Mouse (Mus musculus) granulocyte monocyte progenitor cell, adult 5-6 weeks (primary cell): ENCODE data around the gene Zfp618. TPM values are rescaled to one million over a fixed set of nuclear protein-coding genes. Genes with fewer than 3 reads are reported as not detected.
A peak's percentile ranks its signal among the peaks of the same experiment; 100 is the strongest.

ENCODE experiments used
- ATAC-seq: replicated peaks from 2 replicates; pipeline ENCODE4 v1.8.0; 2016; ENCODE audit warnings: mild to moderate bottlenecking, moderate TSS enrichment, inconsistent platforms; ENCODE audit not compliant: poor library complexity, severe bottlenecking
- total RNA-seq, 2 experiments: library from RNA; stranded (forward) in 1 of 2; stranded (reverse) in 1 of 2; fragments of 200-712, 200-1000 nt in 1 of 2; fragments of >200 nt in 1 of 2; fragmentation: Nextera tagmentation in 1 of 2; gene quantifications; 2 replicates each; pipeline ENCODE4 v1.2.3; 2014 to 2017

Gene Zfp618
- 0.34 and 0.38 TPM in 2 replicates for total RNA-seq (2014; fragmentation: Nextera tagmentation)
- total RNA-seq (2017), result 0.26 TPM in 1 of 2 replicates, not detected in the other

DNA sequence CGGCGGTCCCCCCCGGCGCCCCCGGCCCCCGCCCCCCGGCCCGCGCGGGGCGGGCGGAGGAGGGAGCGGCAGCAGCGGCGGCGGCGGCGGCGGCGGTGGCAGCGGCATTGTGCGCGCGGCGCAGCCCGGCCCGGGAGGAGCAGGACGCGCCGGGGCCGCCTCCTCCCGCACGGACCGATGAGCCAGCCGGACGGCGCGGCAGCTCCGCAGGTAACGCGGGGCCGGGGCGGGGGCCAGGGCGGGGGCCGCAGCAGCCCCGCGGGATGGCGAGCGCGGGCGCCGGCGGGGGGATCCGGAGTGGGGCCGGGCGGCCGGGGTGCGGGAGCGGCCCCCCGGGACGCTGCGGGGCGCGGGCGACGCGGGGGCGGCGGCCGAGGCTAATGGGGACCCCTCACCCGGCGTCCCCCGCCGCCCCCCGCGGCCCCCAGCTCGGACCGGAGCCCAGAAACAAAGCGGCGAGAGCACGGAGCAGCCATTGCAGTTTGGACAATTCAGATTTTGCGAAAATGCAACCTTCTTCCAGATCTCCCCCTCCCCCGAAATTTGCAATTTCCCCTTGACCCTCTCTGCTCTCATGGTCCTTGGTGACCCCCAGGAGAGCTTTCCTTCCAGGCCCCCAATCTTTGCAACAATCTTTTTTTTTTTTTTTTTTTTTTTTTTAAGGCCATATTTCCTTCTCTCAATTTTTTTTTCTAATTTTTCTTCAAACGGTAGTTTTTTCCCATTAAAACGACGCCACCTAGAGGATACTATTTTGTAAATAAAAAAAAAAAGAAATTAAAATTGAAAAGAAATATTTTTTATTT lies at the start of gene Zfp618:
Gene Zfp618, plus strand, starts transcription at position 77 of the 806 bp plus-strand sequence.
- ATAC-seq, result peak; percentile 32; the same call in 1 of the 2 replicates

DNA sequence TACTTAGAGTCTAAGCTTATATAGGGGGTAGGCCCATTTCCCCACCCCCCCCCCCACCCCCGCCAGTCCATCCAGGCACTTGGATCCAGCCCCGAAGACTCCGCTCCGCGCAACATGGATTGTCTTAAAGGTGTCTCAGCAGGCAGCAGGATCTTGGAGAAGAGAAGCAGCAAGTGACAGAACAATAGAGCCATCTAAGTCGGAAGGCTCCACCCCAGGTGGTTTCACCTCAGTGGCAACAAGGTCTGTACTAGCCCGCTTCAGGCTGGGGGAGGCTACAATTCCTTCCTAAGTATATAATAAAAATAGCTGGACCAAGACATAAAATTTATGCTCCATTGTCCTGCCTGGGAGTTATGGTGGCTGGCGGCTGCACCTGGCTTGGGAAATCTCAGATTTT lies 48.3 kb upstream of the Zfp618 start:
- no peak for ATAC-seq

DNA sequence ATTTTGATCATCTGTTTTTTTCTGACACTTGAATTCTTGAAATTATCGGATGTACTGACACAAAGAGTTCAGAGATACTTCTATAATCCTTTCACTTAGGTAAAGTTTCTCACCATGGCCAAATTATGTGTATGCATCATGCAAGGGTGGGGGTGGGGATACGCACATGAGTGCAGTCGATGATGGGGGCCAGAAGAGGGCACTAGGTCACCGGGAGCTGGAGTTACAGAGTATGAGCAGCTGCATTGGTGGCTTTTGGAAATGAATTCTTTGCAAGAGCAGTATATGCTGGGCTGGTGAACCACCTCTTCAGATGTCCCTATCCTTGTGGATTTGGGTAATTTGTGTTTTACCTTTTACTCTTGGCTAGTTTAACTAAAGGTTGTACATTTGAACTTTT lies 31.6 kb upstream of the Zfp618 start:
- no peak for ATAC-seq

DNA sequence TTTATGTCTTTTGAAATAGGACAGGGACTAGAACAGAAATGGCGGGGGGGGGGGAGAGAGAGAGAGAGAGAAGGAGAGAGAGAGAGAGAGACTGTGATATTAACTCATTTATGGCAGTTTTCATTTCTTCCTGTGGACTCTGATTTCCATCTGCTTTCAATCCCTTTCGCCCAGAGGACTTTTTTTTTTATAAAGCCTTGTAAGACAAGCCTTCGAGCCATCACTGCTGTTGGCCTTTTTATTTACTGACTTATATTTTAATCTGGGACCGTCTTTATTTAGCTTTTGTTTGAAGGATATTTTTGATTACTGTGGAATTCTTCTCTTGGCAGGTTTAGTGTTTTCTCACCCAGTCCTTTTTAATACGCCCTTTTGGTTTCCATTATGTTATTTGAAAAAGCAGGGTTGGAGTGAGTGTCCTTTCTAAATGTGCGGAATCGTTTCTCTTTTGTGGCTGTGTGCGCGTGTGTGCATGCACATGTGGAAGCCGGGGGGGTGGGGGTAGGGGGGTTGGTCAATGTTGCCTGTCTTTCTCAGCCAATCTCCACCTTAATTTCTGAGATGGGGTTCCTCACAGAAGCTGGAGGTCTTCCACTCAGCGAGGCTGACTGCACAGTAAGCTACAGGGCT lies 29.7 kb upstream of the Zfp618 start:
- no peak for ATAC-seq

DNA sequence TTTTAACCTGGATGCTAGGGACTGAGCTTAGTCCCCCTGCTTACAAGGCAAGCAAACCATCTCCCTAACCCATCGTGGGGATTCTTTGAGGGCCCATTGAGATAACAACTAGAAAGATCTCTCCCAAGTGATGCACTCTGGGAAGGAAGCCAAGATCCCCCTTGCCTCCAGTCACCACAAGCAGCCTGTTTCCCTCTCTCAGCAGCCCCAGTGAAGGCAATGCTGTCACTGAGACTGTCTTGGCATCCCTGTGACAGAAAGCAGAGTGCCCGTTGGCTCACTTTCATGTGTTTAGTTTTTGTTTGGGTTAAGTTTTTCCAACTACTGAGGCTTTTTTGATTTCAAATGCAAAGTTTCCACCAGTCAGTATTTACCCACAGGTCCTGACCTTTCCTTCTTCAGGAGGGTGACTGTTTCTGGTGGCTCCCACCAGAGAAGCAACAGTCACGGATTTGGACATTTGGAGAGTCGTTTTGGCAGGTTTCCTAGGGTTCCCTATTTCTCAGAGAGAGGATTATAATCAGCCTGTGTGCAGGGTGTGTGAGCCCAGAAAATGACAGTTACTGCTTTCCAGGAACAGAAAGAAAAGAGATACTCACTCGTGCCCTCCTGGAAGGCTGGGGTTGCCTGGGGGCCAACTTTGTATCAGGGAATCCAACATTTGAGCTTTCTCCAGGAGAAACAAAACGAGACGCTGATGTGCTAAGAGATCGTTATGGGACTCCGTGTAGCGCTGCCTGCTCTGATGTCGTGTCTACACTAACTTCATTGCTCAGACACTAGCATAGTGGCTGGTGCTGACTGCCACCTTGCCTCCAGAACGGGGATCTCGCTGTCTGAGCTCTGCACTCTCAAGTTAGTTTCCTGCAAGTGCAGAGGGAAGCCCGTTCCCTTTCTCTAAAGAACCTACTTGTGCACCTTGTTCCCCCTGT lies 23.1 kb upstream of the Zfp618 start:
- no peak for ATAC-seq

DNA sequence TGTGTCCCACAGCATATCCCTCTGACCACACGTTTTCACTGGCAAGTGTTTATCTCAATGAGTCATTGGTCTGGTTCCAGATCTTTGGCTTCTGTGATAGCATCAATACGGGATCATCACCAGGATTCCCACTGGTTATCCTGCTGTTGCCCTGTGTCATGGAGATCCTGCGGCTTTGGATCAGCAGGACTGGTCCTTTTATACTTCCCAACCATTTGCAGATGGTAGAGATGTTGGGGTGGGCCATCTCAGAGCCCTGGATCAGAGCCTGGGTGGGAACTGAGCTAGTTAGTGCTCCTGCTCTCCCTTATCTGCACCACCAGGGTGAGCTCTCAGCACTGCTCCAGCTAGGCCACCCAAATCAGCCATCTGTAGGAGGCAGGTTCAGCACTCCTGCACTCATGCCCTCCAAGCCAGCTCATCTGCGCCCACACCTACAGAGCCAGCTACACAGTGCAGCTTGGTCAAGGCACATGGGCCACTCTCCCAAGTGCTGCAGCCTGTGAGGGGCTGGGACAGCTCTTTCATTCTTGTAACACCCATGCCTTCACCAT lies 21.0 kb upstream of the Zfp618 start:
- peak; percentile 44; the same call in 1 of the 2 replicates for ATAC-seq

DNA sequence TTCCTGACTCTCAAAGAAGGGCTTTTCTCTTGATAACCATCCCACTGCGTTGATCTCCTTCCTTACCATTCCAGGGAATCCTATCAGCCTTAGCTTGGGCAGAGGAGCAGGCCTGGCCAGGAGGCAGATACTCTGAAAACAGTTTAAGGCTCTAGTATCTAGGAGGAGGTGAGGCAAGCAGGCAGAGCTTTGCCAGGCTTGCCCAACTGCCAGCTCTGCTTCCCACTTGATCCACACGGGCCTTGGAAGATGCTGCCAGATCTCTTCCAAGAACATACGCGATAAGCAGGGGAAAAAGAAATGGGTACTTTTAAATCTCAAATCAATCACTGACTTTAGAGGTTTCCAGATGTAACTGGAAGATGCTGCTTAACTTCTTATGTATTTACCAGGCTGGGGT lies 1.6 kb upstream of the Zfp618 start:
- no peak for ATAC-seq

DNA sequence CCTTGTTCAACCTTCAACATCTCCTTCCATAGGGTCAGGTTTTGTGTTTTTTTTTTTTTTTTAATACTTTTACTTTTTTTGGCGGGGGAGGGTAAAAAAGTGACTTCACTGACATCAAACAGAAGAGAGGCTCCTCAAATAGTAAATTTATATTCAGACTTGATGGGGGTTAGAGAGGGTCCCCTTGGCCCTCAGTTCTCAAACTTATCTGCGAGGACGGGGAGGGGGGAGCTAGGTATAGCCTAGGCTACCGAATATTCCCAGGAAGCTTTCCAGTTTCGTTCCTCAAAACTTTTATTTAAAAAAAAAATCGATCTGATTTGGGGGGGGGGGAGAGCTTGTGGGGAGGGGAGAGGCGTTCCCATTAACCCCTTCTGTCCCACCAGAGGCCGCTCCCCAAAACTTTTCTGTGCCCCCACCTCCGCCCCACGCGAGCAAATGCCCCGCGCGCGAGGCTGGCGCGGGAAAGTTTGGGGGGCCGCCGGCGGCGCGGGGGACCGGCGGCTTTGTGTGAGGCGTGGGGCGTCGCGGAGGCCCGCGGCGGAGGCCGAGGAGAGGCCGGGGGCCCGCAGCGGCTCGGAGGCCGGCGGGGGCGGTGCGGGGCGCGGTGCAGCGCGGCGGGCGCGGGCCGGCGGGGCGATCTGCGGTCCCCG lies 403 bp upstream of the Zfp618 start:
- peak; percentile 10; the same call in 1 of the 2 replicates for ATAC-seq

DNA sequence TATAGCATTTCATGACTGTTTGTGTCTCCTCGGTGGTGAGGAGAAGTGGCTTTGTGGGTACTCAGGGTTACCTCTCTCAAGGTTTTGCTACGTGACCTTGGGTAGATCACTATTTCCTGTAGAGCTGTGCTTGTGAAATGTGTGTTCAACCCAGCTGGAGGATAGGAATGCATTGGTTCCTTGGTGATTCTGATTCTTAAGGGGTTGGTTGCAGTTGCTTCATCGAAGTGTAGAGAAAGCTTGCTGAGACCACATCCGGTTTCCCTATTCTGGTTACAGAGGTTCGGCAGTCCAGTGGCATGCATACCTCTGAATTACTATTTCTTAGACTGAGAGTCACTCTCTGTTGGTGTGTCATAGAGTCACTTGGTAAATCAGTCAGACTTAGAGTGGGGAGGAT lies 4.2 kb downstream of the Zfp618 start:
- peak; percentile 90 for ATAC-seq

DNA sequence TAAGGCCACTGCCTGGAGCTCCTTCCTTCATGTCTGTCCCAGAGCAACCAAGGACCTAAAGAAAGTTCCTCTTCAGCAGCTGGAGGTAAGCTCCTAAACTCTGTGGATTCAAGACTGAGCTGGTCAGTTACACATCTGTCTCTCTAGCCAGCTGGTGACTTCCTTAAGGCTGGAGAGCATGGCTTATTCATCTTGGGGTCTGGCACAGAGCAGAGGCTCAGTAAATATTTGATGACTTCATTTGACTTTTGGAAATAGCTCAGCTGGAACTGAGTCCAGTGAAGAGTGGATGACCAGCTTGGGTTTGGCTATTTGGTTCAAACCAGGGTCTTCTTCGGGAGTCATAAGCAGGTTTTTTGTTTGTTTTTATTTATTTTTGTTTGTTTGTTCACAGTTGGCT lies 6.6 kb downstream of the Zfp618 start:
- no peak for ATAC-seq

DNA sequence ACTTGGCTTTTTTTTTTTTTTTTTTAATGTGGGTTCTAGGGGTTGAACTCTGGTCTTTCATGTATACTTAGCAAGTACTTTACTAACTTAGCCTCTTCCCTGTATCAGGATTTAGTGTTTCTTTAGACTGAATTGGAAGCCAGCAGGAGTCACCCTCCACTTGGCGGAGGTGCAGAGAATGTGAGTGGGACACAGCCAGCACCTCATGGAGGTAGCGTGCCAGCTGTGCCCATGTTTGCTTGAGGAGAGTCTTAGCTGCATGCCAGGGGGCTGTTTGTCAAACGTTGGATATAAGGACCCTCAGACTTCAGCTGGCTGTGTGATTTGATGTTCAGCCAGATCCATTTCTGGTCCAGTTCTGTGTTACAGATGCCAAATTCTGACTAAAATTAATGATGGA lies 7.7 kb downstream of the Zfp618 start:
- no peak for ATAC-seq

DNA sequence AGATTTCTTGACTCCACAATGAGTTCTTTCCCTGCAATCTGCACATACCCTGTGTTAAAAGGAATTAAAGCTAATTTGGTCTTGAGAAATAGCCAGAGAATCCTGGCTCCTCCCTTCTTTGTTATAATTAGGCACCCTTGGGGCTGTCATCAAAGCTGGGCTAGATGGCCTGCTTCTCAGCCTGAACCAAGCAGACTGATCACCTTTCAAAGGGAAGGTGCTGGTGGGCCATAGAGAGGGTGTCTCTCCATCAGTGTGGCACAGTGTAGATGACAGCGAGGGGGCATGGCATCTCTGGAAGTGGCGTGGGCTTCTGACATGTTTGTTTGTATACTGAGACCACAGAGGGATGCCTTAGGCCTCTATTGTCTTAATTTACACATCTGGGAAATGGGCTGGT lies 9.5 kb downstream of the Zfp618 start:
- ATAC-seq, result no peak

DNA sequence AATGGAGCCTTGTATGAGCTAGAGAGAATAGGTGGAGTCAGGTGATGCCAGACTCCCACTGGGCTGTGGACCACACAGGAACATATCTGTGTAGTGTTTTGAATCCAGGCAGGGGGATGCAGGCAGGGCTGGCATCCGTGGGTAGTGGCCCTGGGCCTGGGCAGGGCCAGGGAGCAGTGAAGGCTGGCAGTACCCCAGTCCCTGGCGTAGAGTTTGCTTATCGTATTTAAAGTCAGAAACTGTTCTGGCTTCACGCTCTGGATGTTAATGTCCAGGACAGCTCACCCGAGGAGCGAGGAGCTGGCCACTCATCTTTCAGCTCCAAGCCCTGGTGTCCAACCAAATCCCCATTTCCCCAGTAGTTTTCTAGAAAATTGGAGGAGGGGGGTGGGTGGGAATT lies 10.2 kb downstream of the Zfp618 start:
- ATAC-seq, result no peak

DNA sequence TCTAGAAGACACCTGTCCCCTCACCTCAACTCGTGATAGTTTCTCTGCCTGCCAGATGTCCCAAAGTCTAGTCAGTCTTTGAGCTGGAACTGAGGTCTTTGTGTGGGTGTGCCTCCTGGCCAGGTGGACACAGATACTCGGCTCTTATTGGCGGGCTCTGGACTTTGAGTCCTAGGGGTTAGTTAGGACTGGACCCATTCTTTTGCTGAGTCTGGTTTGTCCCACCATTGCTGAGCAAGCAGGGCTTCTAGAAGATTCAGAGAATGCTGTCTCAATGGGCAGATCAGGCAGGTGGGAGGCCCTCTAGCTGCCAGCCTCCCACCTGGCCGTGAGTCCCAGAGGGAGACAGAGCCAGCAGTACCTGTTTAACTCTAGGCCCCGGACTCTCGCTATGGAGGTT lies 12.1 kb downstream of the Zfp618 start:
- ATAC-seq, result no peak

DNA sequence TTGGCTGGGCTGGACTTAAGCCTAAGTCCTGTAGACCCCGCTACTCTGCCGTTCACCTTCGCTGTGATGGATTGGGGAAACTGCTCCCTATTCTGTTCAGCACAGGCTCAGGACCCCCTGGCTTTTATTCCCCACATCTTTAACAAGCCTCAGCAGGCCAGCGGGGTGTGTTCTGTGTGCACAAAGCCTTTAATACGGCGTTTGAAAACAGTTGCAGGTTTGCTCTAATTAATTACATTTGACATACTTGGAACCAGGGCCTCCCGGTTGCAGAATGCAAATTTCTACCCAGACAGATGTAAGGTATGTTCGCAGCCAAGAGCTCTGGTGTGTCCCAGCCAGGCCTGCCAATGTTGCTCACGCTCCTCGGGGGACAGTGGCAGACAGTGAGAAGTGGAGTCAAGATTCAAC lies 13.1 kb downstream of the Zfp618 start:
- ATAC-seq, result no peak

DNA sequence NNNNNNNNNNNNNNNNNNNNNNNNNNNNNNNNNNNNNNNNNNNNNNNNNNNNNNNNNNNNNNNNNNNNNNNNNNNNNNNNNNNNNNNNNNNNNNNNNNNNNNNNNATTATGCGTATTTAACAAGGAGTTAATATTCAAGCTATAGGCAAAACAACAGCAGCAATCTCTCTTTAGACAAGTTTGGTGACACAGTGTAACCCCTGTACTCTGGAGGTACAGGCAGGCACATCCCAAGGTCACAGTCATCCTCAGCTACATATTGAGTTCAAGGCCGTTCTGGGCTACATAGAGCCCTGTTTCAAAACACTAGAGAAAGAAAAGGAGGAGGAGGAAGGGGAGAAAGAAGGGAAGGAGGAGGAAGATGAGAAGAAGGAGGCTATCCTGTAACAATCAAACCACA lies 16.2 kb downstream of the Zfp618 start:
- ATAC-seq, result no peak

DNA sequence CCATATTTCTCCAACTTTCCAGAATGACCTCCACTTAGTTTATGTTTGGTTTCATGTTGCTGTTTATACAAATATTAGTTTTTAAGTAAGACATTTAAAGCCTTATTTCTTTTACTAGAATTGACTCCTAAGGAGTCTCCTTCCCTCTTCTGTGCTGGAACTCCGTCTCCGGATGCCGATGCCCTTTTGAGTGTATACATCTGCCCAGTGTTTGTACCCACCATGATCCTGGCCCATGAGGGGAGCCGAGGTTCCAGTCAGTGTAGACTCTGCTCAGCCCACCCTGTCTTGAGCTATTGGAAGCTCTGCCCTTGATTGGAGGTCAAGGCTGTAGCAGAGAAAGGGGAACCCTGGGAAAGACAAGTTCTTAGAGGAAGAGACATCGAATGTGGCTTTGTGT lies 18.2 kb downstream of the Zfp618 start:
- no peak for ATAC-seq

DNA sequence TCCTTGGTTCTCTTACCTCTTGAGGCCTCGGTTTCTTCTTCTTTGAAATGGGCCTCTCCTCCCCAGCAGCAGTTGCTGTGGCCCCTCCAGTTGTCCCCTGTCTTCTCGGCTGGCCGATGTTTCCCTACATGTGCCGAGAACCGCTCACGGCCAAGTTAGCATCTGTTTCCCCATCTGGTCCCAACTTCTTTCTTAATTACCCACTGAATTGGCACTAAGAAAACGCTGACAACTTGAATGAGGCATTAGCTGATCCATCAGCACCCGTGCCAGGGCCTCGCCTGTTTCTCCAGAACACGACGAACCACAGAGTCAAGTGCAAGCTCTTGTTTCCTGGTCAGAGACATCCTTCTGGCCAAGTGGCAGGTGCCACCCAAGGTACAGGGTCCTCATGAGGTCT lies 26.0 kb downstream of the Zfp618 start:
- no peak for ATAC-seq

DNA sequence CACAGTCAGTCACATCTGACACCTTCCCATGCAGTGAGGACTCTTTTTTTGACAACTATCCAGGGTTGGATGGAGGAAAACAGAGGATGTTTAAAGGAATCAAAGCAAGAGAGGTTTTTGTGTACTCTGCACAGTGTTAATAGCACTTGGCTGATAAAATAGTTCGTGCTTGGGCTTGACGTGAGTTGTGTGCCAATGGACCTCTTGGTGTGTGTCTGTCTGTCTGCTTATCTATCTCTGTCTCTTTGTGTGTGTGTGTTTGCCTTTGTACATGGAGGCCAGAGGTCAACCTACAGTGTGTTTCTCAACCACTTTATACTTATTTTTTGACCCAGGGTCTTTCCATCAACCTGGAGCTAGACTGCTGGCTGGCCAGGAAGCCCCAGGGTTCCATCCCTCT lies 27.8 kb downstream of the Zfp618 start:
- no peak for ATAC-seq

DNA sequence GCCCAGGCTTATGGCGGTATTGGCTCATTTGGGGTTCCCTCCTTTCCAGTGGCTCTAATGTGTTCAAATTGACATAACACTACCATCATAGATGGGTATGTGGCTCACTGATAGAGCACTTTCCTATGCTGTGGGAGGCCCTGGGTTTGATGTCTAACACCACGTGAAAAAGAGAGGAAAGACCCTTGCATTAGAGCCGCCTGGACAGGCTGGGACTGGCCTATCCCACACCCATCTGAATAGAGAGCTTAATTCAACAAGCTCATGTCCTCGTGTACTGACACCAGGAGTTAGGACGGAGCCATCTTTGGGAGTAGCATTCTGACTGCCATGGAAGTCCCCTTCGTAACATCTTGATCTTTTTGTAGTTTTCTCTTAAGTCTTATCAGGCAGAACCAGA lies 32.2 kb downstream of the Zfp618 start:
- no peak for ATAC-seq
